Mouse (Mus musculus): Measurements from ENCODE around the gene Slc25a38. TPM values are rescaled to one million over a fixed set of nuclear protein-coding genes. Genes with fewer than 3 reads are reported as not detected.

Slc25a38 gene
- polyA plus RNA-seq, 1 experiment from 2014 or later = 25.2 TPM

GRCm38 (mm10) chr9:120129276-120129675 lies 19.1 kb downstream of the Slc25a38 start:
- Histone ChIP-seq H3K4me3 (replicated peaks) (peak overlapping the region; percentile 98), H3K27ac (peak overlapping the region; percentile 49), H3K27me3 (replicated peaks) (no peaks in the 10 kb centered on the region), H3K4me2 (replicated peaks) (peak overlapping the region; percentile 72), H3K36me3 (peaks cover 26% of the 10 kb centered on the region), H3K9me3 (no peaks in the 10 kb centered on the region), H3K9ac (peak overlapping the region; percentile 100), H3K4me1 (replicated peaks) (peaks cover 9% of the 10 kb centered on the region)
- ATAC-seq = no peak
- WGBS = 61% methylated on average over 10 of the region's 10 CpGs

- H3K9me3 ChIP-seq = no peaks in the 10 kb centered on the region
These were observed 21.7 kb downstream of the Slc25a38 start for GRCm38 (mm10) chr9:120131784-120132288.

GRCm38 (mm10) chr9:120132980-120133754 lies 23.0 kb downstream of the Slc25a38 start:
- Histone ChIP-seq H3K9me3 (no peaks in the 10 kb centered on the region), H3K4me3 (replicated peaks) (no peak overlapping the region), H3K36me3 (peaks cover 25% of the 10 kb centered on the region), H3K27me3 (replicated peaks) (no peaks in the 10 kb centered on the region), H3K4me2 (replicated peaks) (no peak overlapping the region), H3K4me1 (replicated peaks) (peaks cover 9% of the 10 kb centered on the region), H3K9ac (no peak overlapping the region), H3K27ac (peak overlapping the region; percentile 36)
- 32% methylated on average over 8 of the region's 8 CpGs for WGBS
- ATAC-seq = peak; percentile 33; the same call in 1 of the 2 replicates

More at GRCm38 (mm10) chr9:120131784-120132288, 21.7 kb downstream of the Slc25a38 start:
- H3K4me2 ChIP-seq (replicated peaks) = no peak overlapping the region
- H3K27me3 ChIP-seq (replicated peaks) = no peaks in the 10 kb centered on the region
- H3K27ac ChIP-seq = no peak overlapping the region
- no peak for ATAC-seq
- 84% methylated on average over 3 of the region's 3 CpGs for WGBS
- H3K36me3 ChIP-seq = peaks cover 25% of the 10 kb centered on the region
- no peak overlapping the region for H3K9ac ChIP-seq
- H3K4me1 ChIP-seq (replicated peaks) = peaks cover 9% of the 10 kb centered on the region
- no peak overlapping the region for H3K4me3 ChIP-seq (replicated peaks)

- H3K27me3 ChIP-seq (replicated peaks) = no peaks in the 10 kb centered on the region
- no peak overlapping the region for H3K9ac ChIP-seq
- H3K4me3 ChIP-seq (replicated peaks) = no peak overlapping the region
- ATAC-seq = no peak
- 44% methylated on average over 6 of the region's 6 CpGs for WGBS
- no peaks in the 10 kb centered on the region for H3K9me3 ChIP-seq
- H3K4me2 ChIP-seq (replicated peaks) = no peak overlapping the region
- H3K4me1 ChIP-seq (replicated peaks) = peaks cover 4% of the 10 kb centered on the region
- H3K36me3 ChIP-seq = peaks cover 25% of the 10 kb centered on the region
- no peak overlapping the region for H3K27ac ChIP-seq
These were observed 23.7 kb downstream of the Slc25a38 start for GRCm38 (mm10) chr9:120133755-120134475.

- Histone ChIP-seq H3K4me2 (replicated peaks) (no peak overlapping the region), H3K4me3 (replicated peaks) (no peak overlapping the region), H3K4me1 (replicated peaks) (no peaks in the 10 kb centered on the region), H3K9me3 (no peaks in the 10 kb centered on the region), H3K9ac (no peak overlapping the region), H3K27me3 (replicated peaks) (no peaks in the 10 kb centered on the region), H3K36me3 (peaks cover 20% of the 10 kb centered on the region), H3K27ac (no peak overlapping the region)
- no peak for ATAC-seq
- WGBS = 72% methylated on average over 13 of the region's 13 CpGs
These were observed 24.5 kb downstream of the Slc25a38 start for GRCm38 (mm10) chr9:120134529-120135160.

- Histone ChIP-seq H3K9ac (no peak overlapping the region), H3K4me1 (replicated peaks) (no peaks in the 10 kb centered on the region), H3K27ac (no peak overlapping the region), H3K9me3 (no peaks in the 10 kb centered on the region), H3K36me3 (peaks cover 14% of the 10 kb centered on the region), H3K4me2 (replicated peaks) (no peak overlapping the region), H3K27me3 (replicated peaks) (no peaks in the 10 kb centered on the region), H3K4me3 (replicated peaks) (no peak overlapping the region)
- no peak for ATAC-seq
- 86% methylated on average over 11 of the region's 11 CpGs for WGBS
These were observed 25.3 kb downstream of the Slc25a38 start for GRCm38 (mm10) chr9:120135454-120135853.

GRCm38 (mm10) chr9:120140652-120141051 lies 30.5 kb downstream of the Slc25a38 start:
- no peak overlapping the region for H3K4me3 ChIP-seq (replicated peaks)
- H3K9me3 ChIP-seq = no peaks in the 10 kb centered on the region
- no peaks in the 10 kb centered on the region for H3K4me1 ChIP-seq (replicated peaks)
- H3K27me3 ChIP-seq (replicated peaks) = no peaks in the 10 kb centered on the region
- no peaks in the 10 kb centered on the region for H3K36me3 ChIP-seq
- WGBS = 10% methylated on average over 4 of the region's 4 CpGs
- peak; percentile 81 for ATAC-seq
- H3K27ac ChIP-seq = no peak overlapping the region
- no peak overlapping the region for H3K9ac ChIP-seq
- H3K4me2 ChIP-seq (replicated peaks) = no peak overlapping the region

- WGBS = 84% methylated on average over 13 of the region's 13 CpGs
- no peaks in the 10 kb centered on the region for H3K27me3 ChIP-seq (replicated peaks)
- no peak for ATAC-seq
These were observed 34.3 kb downstream of the Slc25a38 start for GRCm38 (mm10) chr9:120144474-120144873.

GRCm38 (mm10) chr9:120149222-120149828 lies 39.2 kb downstream of the Slc25a38 start, which contains the start of gene Mobp:
TSS of gene Mobp (plus strand) at chr9:120149707.
- Histone ChIP-seq H3K27me3 (replicated peaks) (no peaks in the 10 kb centered on the region), H3K4me3 (replicated peaks) (no peak within 1 kb of the TSS), H3K27ac (no peak within 1 kb of the TSS), H3K4me1 (replicated peaks) (no peaks in the 10 kb centered on the region), H3K4me2 (replicated peaks) (no peak within 1 kb of the TSS), H3K9me3 (no peaks in the 10 kb centered on the region), H3K36me3 (no peaks in the 10 kb centered on the region), H3K9ac (no peak within 1 kb of the TSS)
- ATAC-seq = no peak
- 80% methylated on average over 11 of the region's 11 CpGs for WGBS

More at GRCm38 (mm10) chr9:120144474-120144873, 34.3 kb downstream of the Slc25a38 start:
- H3K4me2 ChIP-seq (replicated peaks) = no peak overlapping the region
- no peaks in the 10 kb centered on the region for H3K4me1 ChIP-seq (replicated peaks)
- H3K36me3 ChIP-seq = no peaks in the 10 kb centered on the region
- H3K9ac ChIP-seq = no peak overlapping the region; the same call in 1 of the 2 replicates
- H3K4me3 ChIP-seq (replicated peaks) = no peak overlapping the region
- no peaks in the 10 kb centered on the region for H3K9me3 ChIP-seq
- H3K27ac ChIP-seq = no peak overlapping the region

GRCm38 (mm10) chr9:120151152-120151551 lies 41.0 kb downstream of the Slc25a38 start:
- Histone ChIP-seq H3K9ac (no peak overlapping the region), H3K36me3 (no peaks in the 10 kb centered on the region)
- ATAC-seq = no peak

GRCm38 (mm10) chr9:120151906-120152399 lies 41.8 kb downstream of the Slc25a38 start:
- no peaks in the 10 kb centered on the region for H3K9me3 ChIP-seq
- no peak overlapping the region for H3K27ac ChIP-seq
- H3K9ac ChIP-seq = no peak overlapping the region
- H3K4me2 ChIP-seq (replicated peaks) = no peak overlapping the region
- ATAC-seq = no peak
- no peaks in the 10 kb centered on the region for H3K4me1 ChIP-seq (replicated peaks)
- no peak overlapping the region for H3K4me3 ChIP-seq (replicated peaks)
- no peaks in the 10 kb centered on the region for H3K36me3 ChIP-seq
- 64% methylated on average over 12 of the region's 12 CpGs for WGBS
- H3K27me3 ChIP-seq (replicated peaks) = no peaks in the 10 kb centered on the region

More at GRCm38 (mm10) chr9:120151152-120151551, 41.0 kb downstream of the Slc25a38 start:
- H3K27ac ChIP-seq = no peak overlapping the region
- no peak overlapping the region for H3K4me2 ChIP-seq (replicated peaks)
- WGBS = 62% methylated on average over 5 of the region's 5 CpGs
- H3K27me3 ChIP-seq (replicated peaks) = no peaks in the 10 kb centered on the region
- H3K9me3 ChIP-seq = no peaks in the 10 kb centered on the region
- H3K4me1 ChIP-seq (replicated peaks) = no peaks in the 10 kb centered on the region
- H3K4me3 ChIP-seq (replicated peaks) = no peak overlapping the region
